Mouse (Mus musculus) stomach, postnatal 0 days (tissue): ENCODE data around the gene Gm867.

ENCODE experiments used
- CTCF ChIP-seq: IDR thresholded peaks from 2 replicates; pipeline ENCODE4 v1.5.1; 2016; ENCODE audit warnings: antibody characterized with exemption, low read depth, mild to moderate bottlenecking, moderate library complexity
- EP300 ChIP-seq: optimal IDR thresholded peaks from 2 replicates; pipeline ENCODE3; 2016; ENCODE audit warnings: antibody characterized with exemption

DNA sequence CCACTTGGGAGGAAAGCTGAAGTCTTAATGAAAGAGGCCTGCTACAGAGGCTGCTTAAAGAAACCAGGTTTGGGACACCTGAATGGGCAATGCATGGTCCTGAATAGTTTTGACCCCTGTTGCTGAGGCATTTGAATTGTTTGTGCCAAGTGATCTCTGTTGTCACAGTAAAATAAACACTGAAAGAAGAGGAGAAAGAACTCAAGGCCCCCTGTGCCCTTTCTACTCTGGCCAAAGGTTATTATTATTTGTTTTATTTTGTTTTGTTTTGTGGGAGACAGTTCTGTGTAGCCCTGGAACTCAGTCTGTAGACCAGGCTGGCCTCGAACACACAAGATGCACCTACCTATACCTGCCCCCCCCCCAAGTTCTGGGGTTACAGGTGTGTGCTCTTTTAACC, 5.5 kb downstream of the Gm867 start:
- TF ChIP-seq CTCF = no peak
- TF ChIP-seq EP300 = no peak
